ENCODE assay signal across 10 mouse cellular contexts in the genomic region with DNA sequence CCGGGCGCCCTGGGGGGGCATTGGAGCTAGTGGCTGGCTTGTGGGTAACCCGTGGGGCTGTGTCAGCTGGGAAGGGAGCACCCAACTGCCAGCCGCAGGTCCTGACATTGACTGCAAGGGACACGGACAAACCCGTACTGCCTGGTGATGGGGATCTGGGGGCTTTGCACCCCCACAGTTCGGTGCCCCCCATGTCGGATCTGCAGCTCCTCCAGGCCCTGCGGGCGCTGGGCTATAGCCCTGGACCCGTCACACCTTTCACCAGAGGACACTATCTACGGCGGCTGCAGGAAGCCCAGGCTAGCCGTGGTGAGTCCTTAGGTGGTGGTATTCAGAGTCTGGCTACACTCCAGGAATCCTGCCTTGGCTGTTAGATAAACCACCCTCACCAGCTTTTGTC. TPM values are rescaled to one million over a fixed set of nuclear protein-coding genes. Genes with fewer than 3 reads are reported as not detected.
DNase-seq lines count a peak whose midpoint lies in the region; ATAC-seq and TF ChIP-seq lines count a peak whose summit lies in the region.
"Had no signal": no experiment of that assay in that cellular context is flagged by ENCODE, and none has a peak within 500 bp of the region (broad histone marks: within the 10 kb centered on the region; RNA-seq: fewer than 3 reads in every experiment).

No protein-coding gene starts in this region.

- no peaks in the 10 kb centered on the region for H3K9me3 ChIP-seq in hindbrain, embryonic 10.5 days
- H3K9me3 ChIP-seq in hindbrain, embryonic 14.5 days (ENCODE audit: control insufficient read depth, low read length), result no peaks in the 10 kb centered on the region
- H3K9me3 ChIP-seq in E14TG2a.4 (ENCODE audit: low read length), result no peaks in the 10 kb centered on the region
- no peaks in the 10 kb centered on the region for H3K9me3 ChIP-seq in limb, embryonic 13.5 days

- peak; percentile 19 for DNase-seq in cerebellum, adult 9-10 months
- DNase-seq in cerebellum, postnatal 14 days, result no peak
- no peak for DNase-seq in hindbrain, embryonic 10.5 days (ENCODE audit: low spot score)
- DNase-seq in hindbrain, embryonic 14.5 days (ENCODE audit: low spot score), result no peak
- no peak for DNase-seq in right cerebral cortex, postnatal 25 days
- no peak for DNase-seq in retina, postnatal 1 day
- DNase-seq: adrenal gland, adult 2 months; lung, adult 2 months had no signal

- no peak overlapping the region for H3K9ac ChIP-seq in hindbrain, embryonic 14.5 days
- H3K9ac ChIP-seq in limb, embryonic 13.5 days, result peak overlapping the region; percentile 68

- 92% methylated on average over 14 of the region's 14 CpGs for WGBS in hindbrain, embryonic 10.5 days
- 93% methylated on average over 14 of the region's 14 CpGs for WGBS in hindbrain, embryonic 14.5 days
- WGBS in limb, embryonic 13.5 days, result 90% methylated on average over 14 of the region's 14 CpGs

- no peak for ATAC-seq in hindbrain, embryonic 14.5 days (ENCODE audit: low FRiP score)
- no peak for ATAC-seq in limb, embryonic 13.5 days (ENCODE audit: low FRiP score, low read depth)

- peak overlapping the region; percentile 93 for H3K4me3 ChIP-seq in hindbrain, embryonic 10.5 days
- no peak overlapping the region for H3K4me3 ChIP-seq in hindbrain, embryonic 14.5 days (replicated peaks; ENCODE audit: low read length)
- peak overlapping the region; percentile 100 for H3K4me3 ChIP-seq in E14TG2a.4 (replicated peaks; ENCODE audit: low read length)
- peak overlapping the region; percentile 63 for H3K4me3 ChIP-seq in limb, embryonic 13.5 days

- no peak overlapping the region for H3K4me2 ChIP-seq in hindbrain, embryonic 14.5 days (replicated peaks)
- H3K4me2 ChIP-seq in limb, embryonic 13.5 days (replicated peaks), result peak overlapping the region; percentile 93

- no peak overlapping the region for H3K27ac ChIP-seq in hindbrain, embryonic 10.5 days
- H3K27ac ChIP-seq in hindbrain, embryonic 14.5 days, result no peak overlapping the region
- H3K27ac ChIP-seq in limb, embryonic 13.5 days, result no peak overlapping the region

- H3K27me3 ChIP-seq in hindbrain, embryonic 10.5 days (ENCODE audit: insufficient read depth, poor library complexity, severe bottlenecking), result no peaks in the 10 kb centered on the region
- no peaks in the 10 kb centered on the region for H3K27me3 ChIP-seq in hindbrain, embryonic 14.5 days (ENCODE audit: control insufficient read depth, insufficient read depth, low read length)
- H3K27me3 ChIP-seq in E14TG2a.4 (ENCODE audit: insufficient read depth, low read length), result no peaks in the 10 kb centered on the region
- no peaks in the 10 kb centered on the region for H3K27me3 ChIP-seq in limb, embryonic 13.5 days

- peaks cover 52% of the 10 kb centered on the region for H3K36me3 ChIP-seq in hindbrain, embryonic 10.5 days
- H3K36me3 ChIP-seq in hindbrain, embryonic 14.5 days (replicated peaks; ENCODE audit: control insufficient read depth, insufficient read depth), result no peaks in the 10 kb centered on the region
- H3K36me3 ChIP-seq in E14TG2a.4 (ENCODE audit: insufficient read depth, low read length), result peaks cover 59% of the 10 kb centered on the region
- peaks cover 35% of the 10 kb centered on the region for H3K36me3 ChIP-seq in limb, embryonic 13.5 days

- TF ChIP-seq CTCF in E14TG2a.4 (conservative IDR thresholded peaks at IDR 0.05; ENCODE audit: low read length), result no peak

- peaks cover 46% of the 10 kb centered on the region for H3K4me1 ChIP-seq in hindbrain, embryonic 10.5 days (replicated peaks)
- peaks cover 13% of the 10 kb centered on the region; the same call in 1 of the 2 replicates for H3K4me1 ChIP-seq in hindbrain, embryonic 14.5 days (replicated peaks; ENCODE audit: control insufficient read depth, insufficient read depth, low read length)
- H3K4me1 ChIP-seq in E14TG2a.4 (replicated peaks; ENCODE audit: low read depth, low read length), result peaks cover 66% of the 10 kb centered on the region
- peaks cover 16% of the 10 kb centered on the region for H3K4me1 ChIP-seq in limb, embryonic 13.5 days

RNA-seq across cellular contexts. Expression of gene Ankle1, which starts 1.6 kb away (rescaled TPM):
- 35.2 and 56.1 TPM in 2 replicates for polyA plus RNA-seq in hindbrain, embryonic 10.5 days (2016; fragmentation: Nextera tagmentation; extraction: Ambion mirVana)
- 3.8 and 4.7 TPM in 2 replicates for polyA plus RNA-seq in hindbrain, embryonic 14.5 days (2014; fragmentation: Nextera tagmentation; extraction: Ambion mirVana)
- 40.7 and 41.9 TPM in 2 replicates for polyA plus RNA-seq in limb, embryonic 13.5 days (2015; fragmentation: Nextera tagmentation; extraction: Ambion mirVana)

RNA-seq across cellular contexts. Expression of gene Babam1, which starts 10.8 kb away (rescaled TPM):
- 112 and 121 TPM in 2 replicates for polyA plus RNA-seq in hindbrain, embryonic 10.5 days (2016; fragmentation: Nextera tagmentation; extraction: Ambion mirVana)
- 88.2 and 89.7 TPM in 2 replicates for polyA plus RNA-seq in hindbrain, embryonic 14.5 days (2014; fragmentation: Nextera tagmentation; extraction: Ambion mirVana)
- 93.1 and 99.7 TPM in 2 replicates for polyA plus RNA-seq in limb, embryonic 13.5 days (2015; fragmentation: Nextera tagmentation; extraction: Ambion mirVana)

RNA-seq across cellular contexts. Expression of gene Ushbp1, which starts 11.8 kb away (rescaled TPM):
- polyA plus RNA-seq in hindbrain, embryonic 10.5 days (2016; fragmentation: Nextera tagmentation; extraction: Ambion mirVana), result 5.8 and 7.2 TPM in 2 replicates
- polyA plus RNA-seq in hindbrain, embryonic 14.5 days (2014; fragmentation: Nextera tagmentation; extraction: Ambion mirVana), result 4.7 and 6.0 TPM in 2 replicates
- 8.1 and 8.2 TPM in 2 replicates for polyA plus RNA-seq in limb, embryonic 13.5 days (2015; fragmentation: Nextera tagmentation; extraction: Ambion mirVana)

RNA-seq across cellular contexts. Expression of gene Nr2f6, which starts 25.7 kb away (rescaled TPM):
- 125 and 139 TPM in 2 replicates for polyA plus RNA-seq in hindbrain, embryonic 10.5 days (2016; fragmentation: Nextera tagmentation; extraction: Ambion mirVana)
- polyA plus RNA-seq in hindbrain, embryonic 14.5 days (2014; fragmentation: Nextera tagmentation; extraction: Ambion mirVana), result 35.9 and 37.5 TPM in 2 replicates
- 38.2 and 43.7 TPM in 2 replicates for polyA plus RNA-seq in limb, embryonic 13.5 days (2015; fragmentation: Nextera tagmentation; extraction: Ambion mirVana)

RNA-seq across cellular contexts. Expression of gene Ocel1, which starts 36.3 kb away (rescaled TPM):
- 7.5 and 8.1 TPM in 2 replicates for polyA plus RNA-seq in hindbrain, embryonic 10.5 days (2016; fragmentation: Nextera tagmentation; extraction: Ambion mirVana)
- polyA plus RNA-seq in hindbrain, embryonic 14.5 days (2014; fragmentation: Nextera tagmentation; extraction: Ambion mirVana), result 4.8 and 5.0 TPM in 2 replicates
- 3.1 and 4.1 TPM in 2 replicates for polyA plus RNA-seq in limb, embryonic 13.5 days (2015; fragmentation: Nextera tagmentation; extraction: Ambion mirVana)
